Mouse (Mus musculus) heart, postnatal 25 days (tissue): ENCODE measurements around the gene Ergic3. TPM values are rescaled to one million over a fixed set of nuclear protein-coding genes. Genes with fewer than 3 reads are reported as not detected.

ENCODE experiments used
- DNase-seq: peaks from one replicate; pipeline ENCODE4 v3.0.0; 2022; ENCODE audit warnings: low spot score
- intact Hi-C: fragments of 180-260 bp; cut with DNase I; formaldehyde crosslinking; loops from one replicate; pipeline ENCODE4 v1.15.1; 2025
- total RNA-seq, 2 experiments: library from RNA; stranded (reverse); gene quantifications; 2 replicates each; pipeline ENCODE4 v1.2.3; 2021

Ergic3 gene
- 10 to 100 TPM; 59.4 to 62.7 TPM for total RNA-seq

DNA sequence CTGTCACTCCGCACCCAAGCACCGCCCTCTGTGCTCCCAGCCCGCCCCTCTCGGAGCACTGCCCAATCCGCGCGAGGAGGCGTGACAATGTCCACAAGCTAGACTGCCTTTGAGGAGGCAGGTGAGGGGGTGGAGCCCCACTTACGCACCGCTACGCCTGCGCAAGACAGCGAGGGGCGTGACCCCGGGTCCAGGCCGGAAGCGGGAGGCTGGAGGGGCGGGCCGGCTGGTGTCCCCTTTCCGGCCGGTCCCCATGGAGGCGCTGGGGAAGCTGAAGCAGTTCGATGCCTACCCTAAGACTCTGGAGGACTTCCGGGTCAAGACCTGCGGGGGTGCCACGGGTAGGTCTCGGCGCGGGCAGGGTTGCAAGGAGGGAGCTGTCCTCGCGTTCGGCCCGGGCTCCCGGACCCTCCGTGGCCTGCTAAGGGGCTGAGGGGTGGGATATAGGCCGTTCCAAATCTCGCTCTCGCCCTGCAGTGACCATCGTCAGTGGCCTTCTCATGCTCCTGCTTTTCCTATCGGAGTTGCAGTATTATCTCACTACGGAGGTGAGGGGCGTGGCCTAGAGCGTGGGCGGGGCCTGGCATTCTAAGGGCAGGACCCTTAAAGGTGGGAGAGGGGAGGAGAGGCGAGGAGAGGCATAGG, at the start of gene Ergic3, which contains the start of gene 6430550D23Rik:
Ergic3 (plus strand) TSS at position 158 of the 645 bp plus-strand sequence.
6430550D23Rik (minus strand) TSS at position 90 of the 645 bp plus-strand sequence.
- intact Hi-C loops: loop anchor here (5.0 kb wide), 1 partner anchor 104 kb away; the partner anchor contains the start of genes Cpne1 and Rbm12
- peak; percentile 96 for DNase-seq

DNA sequence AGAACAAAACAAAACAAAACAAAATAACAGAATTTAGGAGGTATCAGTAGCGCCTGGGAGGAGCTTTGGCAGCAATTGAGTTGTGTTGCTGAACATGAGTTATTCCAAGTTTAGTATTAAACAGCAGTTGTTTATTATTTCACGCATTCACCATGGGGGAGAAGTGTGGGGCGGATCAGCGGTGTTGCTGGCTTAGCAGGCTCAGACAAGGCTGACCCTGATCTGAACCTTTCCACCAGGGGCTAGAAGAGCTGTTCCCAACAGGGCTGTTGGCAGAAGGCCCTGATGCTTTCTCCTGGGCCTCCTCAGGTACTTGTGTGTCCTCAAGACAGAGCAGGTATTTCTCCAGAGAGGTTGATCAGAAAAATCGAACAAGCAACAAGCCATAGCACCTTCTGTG, 47.9 kb upstream of the Ergic3 start:
- intact Hi-C loops: loop anchor here (5.0 kb wide), 2 partner anchors 182 to 317 kb away; partner anchors contain the start of genes Nfs1 and Romo1
- DNase-seq: no peak

DNA sequence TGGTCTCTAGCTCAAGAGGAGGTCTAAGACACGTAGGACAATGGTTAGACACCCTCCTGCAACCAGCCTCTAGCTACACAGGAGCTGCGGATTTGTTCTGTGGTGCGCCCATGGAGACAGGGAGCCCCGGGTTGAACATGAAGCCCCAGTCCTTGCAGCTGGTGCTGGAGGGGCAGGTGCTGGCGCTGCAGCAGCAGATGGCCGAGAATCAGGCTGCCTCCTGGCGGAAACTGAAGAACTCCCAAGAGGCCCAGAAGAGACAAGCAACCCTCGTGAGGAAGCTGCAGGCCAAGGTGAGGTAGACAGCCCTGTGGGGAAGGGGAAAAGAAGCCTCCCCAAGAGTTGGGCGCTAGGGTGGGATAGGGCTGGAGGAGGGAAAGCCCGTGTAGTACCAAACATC, 46.0 kb upstream of the Ergic3 start:
- intact Hi-C loops: loop anchor here (5.0 kb wide), 2 partner anchors 180 to 315 kb away; partner anchors contain the start of genes Nfs1 and Romo1

DNA sequence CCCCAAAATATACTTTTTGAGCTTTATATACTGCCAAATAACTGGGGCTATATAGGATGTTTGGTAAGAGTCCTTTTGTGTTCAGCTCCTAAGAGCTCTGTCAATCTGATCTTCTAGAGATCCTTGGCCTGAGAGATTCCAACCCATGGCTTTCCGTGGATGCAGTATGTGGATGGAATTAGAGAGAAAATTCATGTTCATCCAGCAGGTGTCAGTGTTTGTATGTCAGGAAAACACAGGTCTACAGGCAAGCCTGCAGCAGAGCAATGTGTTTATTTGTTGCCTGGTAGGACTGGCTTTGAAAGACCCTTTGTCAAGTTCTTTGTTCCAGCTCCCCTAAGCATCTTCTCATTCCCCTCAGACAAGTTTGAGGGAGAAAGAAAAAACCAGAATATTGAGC, 44.9 kb upstream of the Ergic3 start:
- DNase-seq: no peak
- intact Hi-C loops: loop anchor here (5.0 kb wide), 2 partner anchors 179 to 314 kb away; partner anchors contain the start of genes Nfs1 and Romo1

More for the DNA sequence above, 46.0 kb upstream of the Ergic3 start:
- DNase-seq: no peak

DNA sequence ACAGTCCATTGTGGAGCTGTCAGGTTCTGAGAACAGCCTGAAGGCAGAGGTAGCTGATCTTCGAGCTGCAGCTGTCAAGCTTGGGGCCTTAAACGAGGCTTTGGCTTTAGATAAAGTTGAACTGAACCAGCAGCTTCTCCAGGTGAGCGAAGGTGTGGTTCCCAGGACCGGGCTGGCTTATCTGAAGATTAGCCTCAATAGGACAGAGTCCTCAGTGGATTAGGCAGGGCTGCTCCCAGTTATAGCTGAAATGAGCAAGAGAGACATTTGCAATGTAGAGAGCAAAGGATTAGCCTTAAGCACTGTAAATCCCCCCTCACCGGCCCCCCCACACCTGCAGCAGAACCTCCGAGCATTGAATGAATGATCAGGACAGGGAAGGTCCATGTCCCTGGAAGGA, 34.5 kb upstream of the Ergic3 start:
- intact Hi-C loops: no loop called here
- no peak for DNase-seq

DNA sequence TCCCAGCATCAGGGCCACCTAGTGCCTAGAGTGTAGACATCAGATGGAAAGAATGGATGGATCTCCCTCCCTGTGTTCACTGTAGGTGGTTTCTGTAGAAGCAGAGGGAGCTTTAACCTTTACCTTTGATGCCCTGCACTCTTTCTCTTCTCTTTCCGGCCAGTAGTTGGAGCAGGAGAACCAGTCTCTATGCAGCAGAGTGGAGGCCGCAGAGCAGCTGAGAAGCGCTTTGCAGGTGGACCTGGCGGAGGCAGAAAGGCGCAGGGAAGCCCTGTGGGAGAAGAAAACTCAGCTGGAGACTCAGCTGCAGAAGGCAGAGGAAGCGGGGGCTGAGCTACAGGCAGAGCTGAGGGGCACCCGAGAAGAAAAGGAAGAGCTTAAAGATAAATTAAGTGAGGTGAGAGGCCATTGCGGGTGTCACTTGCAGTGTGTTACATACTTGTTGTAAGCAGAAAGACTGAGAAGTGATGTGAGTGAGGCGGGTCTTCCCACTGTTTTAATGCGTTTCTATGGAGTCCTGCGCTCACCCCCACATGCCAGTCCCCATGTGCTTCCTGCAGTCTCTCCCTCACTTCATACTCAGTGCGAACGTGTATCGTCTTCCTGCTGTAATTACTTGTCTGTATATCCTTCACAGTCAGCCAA, 33.6 kb upstream of the Ergic3 start:
- intact Hi-C loops: no loop called here
- no peak for DNase-seq

DNA sequence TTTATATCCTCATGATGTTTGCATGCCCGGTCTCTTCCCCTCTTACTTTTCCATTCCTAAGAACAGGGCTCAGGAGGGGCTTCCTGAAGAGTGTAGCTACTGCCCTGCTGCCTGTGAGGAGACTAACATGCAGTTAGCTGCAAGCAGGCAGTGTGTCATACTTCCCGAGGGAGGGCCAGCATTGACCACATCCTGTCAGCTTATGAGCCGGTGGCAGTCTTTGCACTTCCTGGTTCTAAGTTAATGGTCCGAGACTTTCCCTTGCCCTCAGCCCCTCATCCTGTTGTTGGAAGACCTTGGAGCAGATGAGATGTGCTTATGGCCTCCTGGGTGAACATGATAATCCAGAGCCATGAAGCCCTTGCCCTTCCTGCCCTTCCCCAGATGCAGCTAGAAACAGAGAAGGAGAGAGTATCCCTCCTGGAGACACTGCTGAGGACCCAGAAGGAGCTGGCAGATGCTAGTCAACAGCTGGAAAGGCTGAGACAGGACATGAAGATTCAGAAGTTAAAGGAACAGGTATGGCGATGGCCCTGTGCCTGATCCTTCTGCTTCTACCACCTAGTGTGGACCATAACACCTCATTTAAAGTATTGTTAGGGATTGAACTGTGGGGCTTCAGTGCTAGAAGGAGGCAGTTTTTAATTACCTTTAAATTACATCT, 28.4 kb upstream of the Ergic3 start:
- peak; percentile 23 for DNase-seq
- intact Hi-C loops: no loop called here

DNA sequence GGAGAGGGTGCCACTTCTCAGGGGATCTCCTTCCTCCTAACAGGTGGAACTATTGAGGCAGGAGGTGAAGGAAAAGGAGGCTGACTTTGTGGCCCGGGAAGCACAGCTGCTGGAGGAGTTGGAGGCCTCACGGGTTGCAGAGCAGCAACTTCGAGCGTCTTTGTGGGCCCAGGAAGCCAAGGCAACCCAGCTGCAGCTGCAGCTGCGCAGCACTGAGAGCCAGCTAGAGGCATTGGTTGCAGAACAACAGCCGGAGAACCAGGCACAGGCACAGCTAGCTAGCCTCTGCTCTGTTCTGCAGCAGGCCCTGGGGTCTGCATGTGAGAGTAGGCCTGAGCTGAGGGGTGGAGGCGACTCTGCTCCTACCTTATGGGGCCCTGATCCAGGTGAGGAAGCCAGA, 22.1 kb upstream of the Ergic3 start:
- DNase-seq: no peak
- intact Hi-C loops: no loop called here

DNA sequence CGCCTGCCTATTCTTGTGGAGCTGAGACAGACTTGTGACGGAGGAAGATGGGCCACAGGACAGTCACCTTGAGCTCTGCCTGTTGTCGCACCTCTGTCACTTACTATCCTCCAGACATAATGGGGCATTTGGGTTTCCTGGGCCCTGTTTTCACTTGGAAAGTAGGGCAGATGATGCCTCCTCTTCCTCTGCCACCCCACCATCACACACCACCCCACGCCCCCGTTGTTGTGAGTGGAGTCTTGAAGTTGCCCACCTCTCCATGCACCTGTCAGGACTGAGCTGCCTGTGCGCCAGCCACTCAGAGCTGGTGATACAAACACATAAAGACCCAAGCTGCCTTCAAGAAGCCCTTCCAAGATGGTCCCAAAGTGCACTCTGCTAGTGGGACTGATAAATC, 20.7 kb upstream of the Ergic3 start:
- intact Hi-C loops: no loop called here

DNA sequence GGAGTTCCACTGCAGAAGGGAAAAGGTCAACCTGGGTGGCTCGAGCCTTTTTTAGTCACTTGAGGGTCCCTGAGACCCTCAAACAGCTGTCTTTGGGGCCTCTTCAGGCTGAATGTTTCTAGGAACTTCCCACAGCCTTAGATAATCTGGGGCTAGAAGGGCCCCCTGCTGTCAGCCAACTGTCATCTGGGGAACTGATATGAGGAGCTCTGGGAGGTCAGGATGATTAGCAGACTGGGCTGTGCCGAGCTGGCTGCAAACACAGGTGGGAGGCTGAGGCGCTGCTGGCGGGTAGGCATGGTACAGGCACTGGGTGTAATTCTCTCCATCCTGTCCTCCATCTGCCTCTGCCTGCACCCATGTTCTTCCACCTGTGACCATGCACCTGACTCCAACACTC, 18.8 kb upstream of the Ergic3 start:
- intact Hi-C loops: no loop called here
- DNase-seq: no peak

More for the DNA sequence above, 20.7 kb upstream of the Ergic3 start:
- no peak for DNase-seq

DNA sequence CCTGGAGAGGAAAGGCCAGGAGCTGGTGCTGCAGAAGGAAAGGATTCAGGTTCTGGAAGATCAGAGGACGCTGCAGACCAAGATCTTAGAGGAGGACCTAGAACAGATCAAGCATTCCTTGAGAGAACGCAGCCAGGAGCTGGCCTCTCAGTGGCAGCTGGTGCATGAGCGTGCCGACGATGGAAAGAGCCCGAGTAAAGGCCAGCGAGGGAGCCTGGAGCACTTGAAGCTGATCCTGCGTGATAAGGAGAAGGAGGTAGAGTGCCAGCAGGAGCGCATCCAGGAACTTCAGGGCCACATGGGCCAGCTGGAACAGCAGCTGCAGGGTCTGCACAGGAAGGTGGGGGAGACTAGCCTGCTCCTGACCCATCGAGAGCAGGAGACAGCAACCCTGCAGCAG, 16.7 kb upstream of the Ergic3 start:
- DNase-seq: no peak
- intact Hi-C loops: no loop called here

DNA sequence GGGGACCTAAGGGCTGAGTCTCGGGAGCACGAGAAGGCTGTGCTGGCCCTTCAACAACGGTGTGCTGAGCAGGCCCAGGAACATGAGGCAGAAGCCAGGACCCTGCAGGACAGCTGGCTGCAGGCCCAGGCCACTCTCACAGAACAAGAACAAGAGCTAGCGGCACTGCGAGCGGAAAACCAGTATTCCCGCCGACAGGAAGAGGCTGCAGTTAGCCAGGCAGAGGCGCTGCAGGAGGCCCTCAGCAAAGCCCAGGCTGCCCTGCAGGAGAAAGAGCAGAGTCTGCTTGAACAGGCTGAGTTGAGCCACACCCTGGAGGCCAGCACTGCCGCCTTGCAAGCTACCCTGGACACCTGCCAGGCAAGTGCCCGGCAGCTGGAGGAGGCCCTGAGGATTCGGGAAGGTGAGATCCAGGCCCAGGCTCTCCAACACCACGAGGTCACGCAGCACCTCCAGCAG, 16.0 kb upstream of the Ergic3 start:
- intact Hi-C loops: no loop called here
- DNase-seq: peak; percentile 23

DNA sequence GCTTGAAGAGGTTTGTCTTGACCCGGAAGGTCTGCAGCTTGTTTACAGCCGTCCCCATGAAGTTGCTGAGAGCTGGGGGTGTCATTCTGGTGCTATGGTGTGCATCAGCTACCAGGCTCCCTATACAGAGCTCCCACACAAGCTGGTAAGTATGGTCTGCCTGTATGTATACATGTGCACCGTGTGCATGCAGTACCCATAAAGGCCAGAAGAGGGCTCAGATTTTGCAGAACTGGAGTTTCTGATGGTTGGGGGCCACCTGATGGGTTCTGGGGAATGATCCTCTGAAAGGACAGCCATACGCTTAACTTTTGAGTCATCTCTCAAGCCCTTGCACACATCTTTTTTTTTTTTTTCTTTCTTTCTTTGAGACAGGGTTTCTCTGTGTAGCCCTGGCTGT, 2.5 kb upstream of the Ergic3 start:
- DNase-seq: no peak
- intact Hi-C loops: loop anchor here (5.0 kb wide), 1 partner anchor 107 kb away; the partner anchor contains the start of genes Cpne1 and Rbm12

DNA sequence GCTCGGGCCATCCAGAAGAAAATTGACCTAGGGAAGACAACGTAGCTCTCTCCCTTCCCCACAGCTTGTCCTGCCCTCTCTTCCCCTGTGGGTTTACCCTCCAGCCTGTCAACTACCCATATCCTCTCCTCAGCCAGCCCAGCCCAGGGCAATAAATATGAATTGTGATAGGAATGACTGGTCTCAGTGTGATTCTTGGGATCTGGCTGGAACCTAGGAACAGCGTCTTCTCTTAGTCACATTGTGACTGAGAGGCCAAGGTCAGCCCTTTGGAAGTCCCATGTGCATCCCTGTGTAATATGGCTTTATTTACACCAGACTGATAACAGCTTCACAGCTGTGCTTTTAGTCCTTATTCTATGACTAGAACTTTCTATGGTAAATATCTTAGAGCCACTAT, 10.3 kb downstream of the Ergic3 start:
- intact Hi-C loops: no loop called here
- DNase-seq: no peak

DNA sequence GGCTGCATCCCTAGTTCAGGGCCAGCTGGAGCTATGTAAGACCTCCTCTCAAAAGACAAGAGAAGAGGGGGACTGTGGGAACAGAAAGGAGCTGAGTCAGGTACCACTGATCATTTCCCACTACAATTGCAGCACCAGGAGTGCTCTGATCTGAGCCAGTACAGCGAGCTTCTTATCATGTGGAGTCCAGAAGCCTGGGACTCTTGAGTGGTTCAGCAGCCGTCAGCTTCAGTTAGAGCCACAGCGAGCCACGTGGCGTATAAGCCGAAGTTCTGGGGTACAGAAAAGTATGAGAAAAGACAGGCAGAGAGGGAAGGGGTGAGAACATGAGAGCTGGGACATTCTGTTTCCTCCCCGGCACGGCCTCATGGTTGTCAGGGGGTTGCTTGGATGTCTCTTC, 13.4 kb downstream of the Ergic3 start:
- intact Hi-C loops: no loop called here
- no peak for DNase-seq

DNA sequence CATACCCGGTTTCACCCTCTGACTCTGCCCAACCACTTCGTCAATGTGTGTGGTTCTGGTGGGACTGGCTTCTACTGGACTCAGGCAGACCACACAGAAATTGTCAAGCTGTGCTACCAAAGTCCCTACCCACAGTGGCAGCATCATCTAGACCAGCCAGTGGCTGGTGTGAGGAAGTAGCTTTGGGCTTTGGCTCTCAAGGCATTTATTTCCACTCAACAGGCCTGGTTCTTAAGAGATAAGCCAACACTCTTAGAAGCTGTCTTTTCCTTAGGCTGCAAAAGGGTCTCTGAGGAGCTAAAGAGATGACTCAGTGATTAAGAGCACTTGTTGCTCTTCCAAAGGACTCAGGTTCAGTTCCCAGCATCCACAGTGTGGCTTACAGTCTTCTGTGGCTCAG, 13.9 kb downstream of the Ergic3 start:
- intact Hi-C loops: no loop called here
- DNase-seq: no peak

DNA sequence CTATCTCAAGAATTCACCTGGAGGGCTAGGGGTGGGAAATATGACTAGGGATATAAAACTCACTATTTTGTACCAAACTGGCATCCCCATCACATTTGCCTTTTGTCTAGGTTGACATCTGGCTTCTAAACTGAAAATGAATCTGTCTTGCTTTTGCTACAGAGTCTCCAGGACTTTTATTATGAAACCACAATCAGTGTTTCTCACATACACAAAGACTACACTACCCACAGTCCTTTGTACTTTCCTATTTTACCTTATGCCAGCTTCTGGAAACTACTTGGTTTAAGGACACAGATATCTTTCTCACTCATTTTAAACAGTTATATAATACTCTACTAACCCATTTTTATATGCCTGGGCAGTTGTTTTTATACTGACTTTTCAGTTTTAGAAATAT, 17.6 kb downstream of the Ergic3 start:
- intact Hi-C loops: no loop called here
- DNase-seq: no peak

DNA sequence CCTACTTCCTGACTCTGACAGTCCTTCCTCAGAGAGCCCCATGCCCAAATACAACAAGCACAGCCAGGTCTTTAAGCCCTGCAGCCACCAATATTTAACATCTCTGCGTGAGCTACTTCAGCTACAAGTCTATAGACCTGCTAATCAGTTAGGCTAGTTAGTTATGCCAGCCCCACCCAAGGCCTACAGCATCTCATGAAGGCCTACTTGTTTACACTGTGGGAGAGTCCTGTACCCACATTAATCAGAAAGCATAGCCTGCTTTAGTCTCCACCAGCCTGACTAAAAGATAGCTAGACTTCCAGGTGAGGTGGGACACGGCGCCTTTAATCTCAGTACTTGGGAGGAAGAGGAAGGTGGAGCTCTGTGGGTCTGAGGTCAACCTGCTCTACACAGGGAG, 31.5 kb downstream of the Ergic3 start:
- DNase-seq: no peak
- intact Hi-C loops: no loop called here

DNA sequence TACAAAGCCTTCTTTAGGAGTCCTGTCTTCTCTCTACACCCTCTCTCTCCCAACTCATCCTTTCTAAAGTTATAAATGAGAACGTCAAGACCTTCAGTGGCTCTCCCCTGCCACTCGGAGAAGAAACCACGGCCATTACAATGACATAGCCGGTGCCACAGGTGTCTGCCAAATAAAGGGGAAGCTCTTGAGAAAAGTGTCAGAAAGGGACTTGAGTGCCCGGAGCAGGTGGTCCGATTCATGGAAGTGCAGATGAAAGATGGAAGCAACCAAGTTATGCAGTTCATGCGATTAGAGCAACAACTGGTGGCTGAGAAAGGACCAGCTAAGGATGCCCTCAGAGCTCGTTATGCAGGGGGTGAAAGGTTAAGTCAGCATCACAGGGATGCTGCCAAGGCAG, 35.1 kb downstream of the Ergic3 start:
- intact Hi-C loops: no loop called here
- no peak for DNase-seq

DNA sequence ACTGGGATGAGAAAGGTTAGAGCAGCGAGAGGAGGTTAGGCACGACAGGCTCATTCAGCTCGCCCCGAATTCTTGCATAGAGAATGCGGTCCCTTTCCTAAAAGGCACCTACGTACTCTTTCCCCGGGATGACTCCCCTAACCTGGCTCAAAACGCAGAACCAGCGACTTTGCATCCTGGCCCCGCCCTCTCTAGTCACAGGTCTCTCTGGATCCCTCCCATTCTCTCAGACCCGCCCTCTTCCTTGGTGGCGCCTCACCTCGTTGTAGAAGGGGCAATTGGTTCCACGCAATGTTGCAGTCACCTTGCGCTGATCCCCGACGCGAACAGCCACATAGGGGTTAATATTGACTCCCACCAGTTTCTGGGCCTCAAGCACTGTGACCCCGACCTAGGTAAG, 40.1 kb downstream of the Ergic3 start:
- intact Hi-C loops: no loop called here
- no peak for DNase-seq

DNA sequence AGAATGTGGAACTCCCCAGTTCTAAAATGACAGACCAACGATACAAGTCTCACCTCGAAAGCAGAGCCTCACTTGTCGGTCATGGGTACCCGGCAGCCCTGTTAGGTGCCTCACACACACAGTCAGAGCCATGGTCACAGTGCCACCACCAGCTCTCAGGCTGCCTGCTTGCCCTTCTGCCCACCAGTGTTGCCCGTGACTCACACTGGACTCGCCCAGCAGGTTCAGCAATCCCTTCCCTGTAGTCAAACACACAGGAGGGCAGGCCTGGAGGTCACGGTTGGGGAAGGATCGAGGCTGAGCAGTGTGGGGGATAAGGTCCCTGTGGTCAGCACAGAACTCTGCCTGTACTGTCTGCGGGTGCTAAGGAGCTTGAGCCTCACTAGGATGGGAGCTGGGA, 45.0 kb downstream of the Ergic3 start, which contains the start of gene Fer1l4:
Fer1l4 (minus strand) TSS at position 132 of the 400 bp plus-strand sequence.
- DNase-seq: no peak
- intact Hi-C loops: no loop called here
